Mouse (Mus musculus): ENCODE measurements around the gene Gm37240. TPM values are rescaled to one million over a fixed set of nuclear protein-coding genes. Genes with fewer than 3 reads are reported as not detected.

The Gm37240 gene
- total RNA-seq, 1 experiment from 2014 or later: 10.8 TPM

DNA sequence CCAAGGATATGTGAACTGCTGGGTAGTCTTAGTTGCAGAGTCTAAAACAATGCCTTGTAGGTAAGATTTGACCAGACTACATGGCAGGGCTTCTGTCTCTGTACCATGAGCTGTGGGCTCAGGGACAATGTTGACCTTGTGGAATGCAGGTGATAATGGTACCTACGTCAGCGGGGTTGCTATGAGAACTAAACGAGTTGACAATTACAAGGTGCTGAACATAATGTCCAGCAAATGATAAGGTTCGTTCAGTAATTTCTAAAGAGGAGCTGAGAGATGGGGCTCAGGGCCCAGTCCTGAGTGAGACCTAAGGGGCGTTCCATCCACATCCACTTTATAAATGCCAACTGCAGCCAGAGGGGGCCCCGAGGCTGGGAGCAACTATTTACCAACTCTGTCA, 495.6 kb downstream of the Gm37240 start:
- no peak for DNase-seq

DNA sequence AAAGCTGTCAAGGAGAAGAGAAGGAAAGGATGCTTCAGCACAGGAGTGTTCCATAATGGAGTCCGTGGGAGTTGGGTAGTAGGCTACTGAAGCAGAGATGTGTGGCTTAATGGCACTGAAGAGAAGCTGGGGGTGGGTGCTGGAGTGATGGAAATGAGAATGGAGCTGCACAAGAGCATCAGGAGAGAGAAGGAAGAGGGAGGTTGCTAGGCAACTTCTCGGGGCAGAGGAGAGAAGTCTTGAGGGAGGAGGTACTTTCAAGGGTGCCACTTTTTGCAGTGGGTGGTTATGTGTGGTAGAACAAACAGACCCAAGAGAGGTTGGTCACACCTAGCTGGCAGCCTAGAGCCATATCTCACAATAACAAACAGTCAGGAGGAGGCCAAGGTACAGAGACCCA, 496.2 kb downstream of the Gm37240 start:
- DNase-seq: no peak

DNA sequence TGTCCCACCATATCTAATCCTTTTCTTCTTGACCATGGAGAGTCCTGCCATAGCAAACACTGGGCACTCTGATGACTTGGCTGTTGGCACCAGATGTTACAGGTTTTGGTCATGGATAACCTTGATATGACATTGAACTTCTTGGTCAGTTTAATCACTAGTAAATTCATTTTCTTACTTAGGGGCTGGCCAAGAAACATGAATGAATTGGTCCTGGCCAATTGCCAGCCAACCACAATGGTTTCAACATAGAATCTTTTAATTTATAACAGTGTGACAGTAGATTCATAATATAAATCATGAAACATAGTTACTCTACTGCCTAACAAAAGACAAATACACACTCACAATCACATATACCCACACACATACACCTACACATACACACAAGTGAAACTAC, 501.9 kb downstream of the Gm37240 start:
- DNase-seq: peak; percentile 15

DNA sequence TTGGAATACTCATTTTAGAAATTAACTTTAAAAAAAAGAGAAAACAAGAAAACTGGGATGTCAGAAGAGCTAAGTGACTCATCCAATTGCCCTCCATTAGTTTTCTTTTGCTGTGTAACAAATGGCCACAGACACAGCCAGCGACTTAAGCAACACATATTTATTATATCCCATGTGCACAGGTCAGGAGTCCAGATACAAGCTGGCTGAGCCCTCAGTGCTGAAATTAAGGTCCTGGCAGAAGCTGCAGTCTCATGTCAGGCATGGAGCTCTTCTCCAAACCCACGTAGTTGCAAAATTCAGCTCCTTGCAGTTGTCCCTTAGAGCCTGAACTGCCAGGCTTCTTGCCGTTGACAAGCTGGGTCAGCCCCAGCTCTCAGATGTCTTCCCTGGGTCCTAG, 504.0 kb downstream of the Gm37240 start:
- no peak for DNase-seq

DNA sequence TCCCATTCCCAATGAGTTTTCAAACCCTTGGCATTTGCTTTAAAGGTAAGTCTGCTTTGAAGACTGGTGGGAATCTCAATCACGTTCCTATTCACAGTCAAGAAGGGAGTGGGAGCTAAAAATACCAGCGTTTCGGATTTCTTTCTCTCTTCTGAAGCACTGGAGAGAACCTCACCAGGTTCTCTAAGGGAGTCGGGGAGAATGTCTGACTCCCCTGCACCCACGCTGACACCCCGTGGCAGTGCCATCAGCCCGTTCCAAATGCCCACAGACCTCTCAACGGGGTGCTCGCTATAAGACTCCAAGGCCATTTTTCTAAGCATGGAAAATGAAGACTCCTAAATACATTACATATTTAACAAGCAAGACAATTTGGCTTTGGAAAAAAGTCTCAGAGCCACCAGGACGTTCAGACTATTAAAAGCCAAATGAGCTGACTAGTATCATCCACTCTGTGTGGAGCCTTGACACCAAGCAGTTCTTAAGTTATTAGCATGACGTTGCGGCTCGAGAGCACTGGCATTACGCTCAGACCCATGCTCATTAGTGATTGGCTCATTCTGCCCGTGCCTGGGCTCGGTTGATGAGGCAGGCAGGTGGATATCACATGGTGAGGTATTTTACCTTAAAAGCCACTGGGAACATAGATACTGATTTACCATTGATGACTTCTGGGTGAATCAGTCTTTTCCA, 508.5 kb downstream of the Gm37240 start:
- no peak for DNase-seq

DNA sequence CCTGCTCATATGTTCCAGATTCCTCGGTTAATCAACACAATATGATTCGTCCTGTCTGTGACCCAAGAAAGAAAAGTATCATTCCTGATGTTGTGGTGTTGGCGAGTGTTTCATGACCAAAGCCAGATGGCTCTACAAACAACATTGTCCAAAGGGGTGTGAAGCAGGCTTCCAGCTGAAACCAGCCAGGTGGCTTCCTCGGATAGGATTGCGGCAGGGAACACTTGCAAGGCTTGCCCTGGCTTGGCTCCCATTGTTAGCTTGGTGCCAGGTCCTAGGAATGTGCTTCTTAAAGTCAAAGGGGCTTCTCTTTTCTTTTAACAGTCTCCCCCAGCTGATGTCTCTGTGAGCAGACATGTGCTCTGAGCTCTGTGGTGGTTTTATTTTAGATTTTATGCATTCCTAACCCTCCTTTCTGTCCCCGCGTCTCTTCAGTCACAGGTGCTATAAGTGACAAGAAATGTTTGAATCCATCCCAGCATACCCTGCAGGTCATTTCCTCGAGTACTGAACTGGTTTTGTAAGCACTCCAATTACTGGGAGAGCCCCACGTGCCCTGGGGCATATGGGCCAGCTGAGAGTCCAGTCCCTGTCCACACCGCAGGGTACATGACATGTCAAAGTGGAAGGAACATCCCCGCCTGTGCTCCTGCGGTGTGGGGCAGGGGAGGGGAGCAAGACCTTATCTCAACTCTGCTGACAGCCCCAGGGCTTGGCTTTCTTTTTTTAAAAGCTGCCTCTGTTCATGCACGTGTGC, 509.2 kb downstream of the Gm37240 start:
- DNase-seq: no peak

DNA sequence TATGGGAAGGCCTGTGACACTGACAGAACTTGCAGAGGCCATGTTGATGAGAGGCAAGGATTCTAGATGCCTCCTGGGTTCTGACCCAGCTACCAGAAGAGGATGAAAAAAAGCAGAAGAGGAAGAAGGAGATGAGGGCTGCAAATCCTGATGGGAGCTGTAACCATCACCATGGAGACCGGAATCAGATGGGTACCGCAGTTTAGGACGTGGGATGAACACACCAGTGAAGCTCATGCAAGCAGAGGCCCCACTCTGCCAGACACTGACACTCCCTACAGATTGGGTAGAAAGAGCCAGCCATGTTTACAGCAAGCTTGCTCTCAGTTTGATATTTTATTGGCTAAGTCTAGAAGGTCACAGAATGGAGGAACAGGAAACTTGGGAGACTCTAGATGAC, 509.8 kb downstream of the Gm37240 start:
- no peak for DNase-seq

DNA sequence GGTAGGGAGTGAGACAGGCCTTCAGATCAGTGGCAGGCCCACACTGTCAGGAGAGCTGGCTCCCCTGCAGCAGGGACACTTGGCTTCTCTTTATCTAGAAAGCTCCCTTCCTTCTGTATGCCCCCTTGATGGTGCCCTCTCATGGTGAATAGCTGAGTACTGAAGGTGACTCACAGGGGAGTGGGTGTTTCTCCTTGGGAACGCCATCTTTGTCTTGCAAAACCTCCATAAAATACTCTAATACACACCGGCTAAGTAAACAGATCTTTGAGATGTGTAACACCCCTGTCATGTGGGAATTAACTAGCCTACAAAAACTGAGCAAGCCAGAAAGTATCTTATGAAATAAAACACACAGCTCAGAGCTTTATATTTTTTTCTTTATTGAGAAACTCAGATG, 510.8 kb downstream of the Gm37240 start:
- no peak for DNase-seq

DNA sequence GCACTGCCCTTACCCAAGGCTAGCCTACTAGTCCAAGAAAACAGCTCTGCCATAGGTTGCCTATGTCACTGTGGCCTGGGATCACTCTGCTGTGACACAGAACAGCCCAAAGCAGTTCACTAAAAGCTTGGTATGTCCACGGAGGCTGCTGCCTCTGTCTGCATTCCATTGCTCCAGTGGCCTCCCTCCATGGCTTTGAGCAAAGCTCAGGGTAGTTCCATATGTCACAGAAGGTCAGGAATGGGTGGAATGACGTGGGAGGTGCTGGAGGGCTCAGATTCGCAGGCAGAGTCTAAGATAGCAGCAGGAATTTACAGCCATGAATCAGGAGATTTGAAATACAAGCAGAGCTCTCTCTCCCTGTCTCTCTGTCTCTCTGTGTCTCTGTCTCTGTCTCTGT, 514.3 kb downstream of the Gm37240 start:
- no peak for DNase-seq

DNA sequence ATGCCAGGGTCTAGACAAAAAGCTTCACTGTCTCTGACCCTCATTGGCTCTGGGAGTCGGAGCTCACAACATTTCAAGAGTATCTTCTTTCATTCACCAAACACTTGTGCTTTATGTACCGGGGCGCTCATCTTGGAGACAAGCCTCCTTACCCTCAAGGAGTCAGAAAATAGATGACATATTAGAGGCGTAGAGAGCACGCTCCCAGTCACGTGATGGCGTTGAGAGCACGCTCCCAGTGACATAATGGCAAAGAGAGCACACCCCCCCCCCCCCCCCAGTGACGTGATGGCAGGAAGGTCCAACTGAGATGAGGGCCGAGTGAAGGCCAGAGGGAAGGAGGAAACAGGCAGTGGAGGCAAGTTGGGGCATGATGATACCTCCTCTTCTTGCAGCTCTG, 517.5 kb downstream of the Gm37240 start:
- DNase-seq: no peak

DNA sequence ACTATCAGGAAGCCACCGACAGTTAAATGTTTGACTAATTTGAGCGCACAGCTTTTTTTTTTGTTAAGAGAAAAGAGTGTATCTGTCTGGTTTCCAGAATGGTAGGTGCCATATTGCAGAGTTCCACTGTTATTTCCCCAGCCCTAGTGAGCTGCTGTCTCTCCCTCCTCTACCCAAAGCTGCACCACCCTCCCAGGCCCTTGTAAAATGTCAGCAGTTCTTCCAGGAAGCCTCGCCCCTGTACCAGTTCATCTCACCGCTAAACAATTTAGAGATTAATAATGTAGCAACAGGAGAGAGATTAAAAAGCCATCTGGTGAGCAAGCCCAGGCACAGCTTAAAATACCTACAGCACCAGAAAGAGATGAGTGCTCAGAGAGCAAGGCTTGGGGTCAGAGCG, 518.2 kb downstream of the Gm37240 start:
- DNase-seq: no peak

DNA sequence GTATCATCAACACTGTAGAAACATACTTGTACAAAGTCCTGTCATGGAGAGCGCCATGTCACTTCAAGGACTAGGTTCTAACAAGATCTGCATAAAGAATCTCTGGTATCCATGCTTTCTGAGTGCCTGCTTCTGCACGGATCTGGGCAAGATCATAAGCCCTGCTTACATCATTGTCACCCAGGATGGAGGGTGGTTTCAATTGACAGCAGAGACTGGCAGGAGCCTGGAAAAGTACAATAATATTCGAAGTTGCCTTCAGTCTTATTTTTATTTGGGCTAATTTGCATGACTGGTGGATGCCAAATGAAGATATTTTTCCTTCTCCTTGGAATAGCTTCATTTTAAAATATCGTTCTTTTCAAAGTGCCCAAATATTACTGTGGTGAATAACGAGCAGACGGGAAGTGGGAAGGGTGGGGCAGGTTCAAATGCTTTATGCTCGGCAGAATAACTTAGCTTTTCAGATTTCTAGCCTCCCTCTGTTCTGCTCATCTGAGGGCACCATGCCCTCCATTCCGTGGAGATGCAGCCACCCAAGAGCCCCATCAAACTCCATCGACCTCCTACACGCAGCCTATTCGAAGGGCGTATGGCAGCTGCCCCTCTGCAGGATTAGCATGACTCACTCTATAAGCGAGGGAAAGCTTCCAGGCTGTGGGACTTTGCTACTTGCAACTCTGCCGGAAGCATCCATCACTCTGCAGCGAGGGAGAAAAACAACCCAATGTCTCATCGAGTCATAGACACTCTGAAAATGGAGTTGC, 518.8 kb downstream of the Gm37240 start:
- DNase-seq: no peak

DNA sequence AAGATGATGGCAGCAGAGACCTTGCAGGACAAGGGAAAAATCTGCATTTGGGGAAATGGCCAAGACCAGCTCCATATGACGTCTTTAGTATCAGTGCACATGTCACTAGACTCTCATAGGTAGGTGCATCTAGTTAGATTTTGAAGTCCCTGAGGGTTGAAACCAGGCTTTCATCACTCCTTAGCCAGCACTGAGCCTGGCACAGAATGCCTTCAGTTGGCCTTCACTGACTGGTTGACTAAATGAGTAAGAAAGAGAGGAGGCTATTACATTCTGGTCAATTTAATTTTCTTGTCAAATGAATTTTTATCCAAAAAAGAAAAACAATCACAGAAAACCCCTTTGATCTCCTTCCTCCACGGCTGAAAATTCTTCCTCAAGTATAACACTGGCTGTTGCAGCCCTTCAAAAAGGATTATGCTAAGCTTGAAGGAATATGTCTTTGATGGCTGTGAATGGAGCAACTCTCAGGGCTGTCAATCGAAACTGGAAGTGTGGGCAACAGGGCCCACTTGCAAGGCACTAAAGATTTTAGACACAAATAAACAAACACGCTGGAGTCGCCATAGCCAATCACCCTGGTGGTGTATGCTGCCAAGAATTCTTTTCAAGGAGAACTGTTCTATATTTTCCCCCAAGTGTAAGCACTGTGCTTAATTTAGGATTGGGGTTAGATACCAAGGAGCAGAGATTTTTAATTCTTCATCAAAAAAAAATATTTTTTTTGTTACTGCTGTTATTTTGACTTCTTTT, 522.6 kb downstream of the Gm37240 start:
- DNase-seq: no peak

DNA sequence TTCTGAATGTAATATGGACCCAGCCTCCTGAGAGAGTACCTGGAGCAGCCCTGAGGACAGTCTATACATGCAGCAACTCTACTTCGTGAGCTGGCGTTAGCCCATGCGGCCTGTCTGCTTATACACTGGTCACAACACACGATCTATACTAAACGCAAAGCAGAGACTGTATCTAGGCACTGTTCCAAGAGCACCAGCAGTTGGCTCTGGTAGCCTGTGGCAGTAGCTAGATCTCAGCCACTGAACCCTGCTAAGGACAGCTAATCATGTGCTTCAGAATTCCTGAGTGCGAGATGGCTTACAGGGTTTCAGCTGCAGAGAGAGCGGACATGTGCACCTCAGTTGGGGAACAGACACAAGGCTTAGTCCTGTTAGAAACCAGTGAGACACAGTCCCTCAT, 524.4 kb downstream of the Gm37240 start:
- no peak for DNase-seq

DNA sequence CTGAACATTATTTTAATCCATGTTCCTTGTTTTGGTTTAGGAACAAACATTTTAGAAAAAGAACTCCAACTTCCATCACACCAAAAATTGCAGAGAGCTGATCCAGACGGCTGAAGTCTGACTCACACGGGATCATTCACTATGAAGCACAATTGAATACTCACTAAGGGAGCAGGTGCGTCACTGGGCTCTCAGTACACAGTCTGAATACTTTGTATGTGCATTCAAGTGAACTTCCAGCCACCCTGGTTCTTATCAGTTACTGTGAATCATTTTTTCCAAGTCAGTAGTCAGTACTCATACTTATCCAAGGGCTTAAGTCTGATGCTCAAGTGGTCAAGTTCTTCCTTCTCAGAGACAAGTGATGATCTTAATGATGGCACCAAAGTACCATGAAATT, 530.9 kb downstream of the Gm37240 start:
- no peak for DNase-seq

DNA sequence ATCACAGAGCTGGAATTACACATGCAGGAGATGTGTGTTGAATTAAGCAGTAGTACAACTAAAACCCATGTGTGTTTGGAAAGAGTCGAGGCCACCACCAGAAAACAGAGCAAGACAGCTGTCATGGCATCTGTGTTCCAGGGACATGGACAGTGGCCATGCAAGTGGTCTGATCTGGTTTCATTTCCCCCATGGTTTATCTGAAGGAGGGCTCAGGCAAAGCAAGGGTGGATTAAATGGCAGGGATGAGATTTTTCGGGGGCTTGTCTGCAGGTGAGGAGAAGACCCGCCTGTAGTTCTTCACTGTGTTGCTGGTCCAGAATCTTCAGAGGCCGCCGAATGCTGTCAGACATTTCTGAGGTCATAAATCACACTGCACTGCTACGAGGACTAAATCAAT, 539.3 kb downstream of the Gm37240 start:
- DNase-seq: no peak

DNA sequence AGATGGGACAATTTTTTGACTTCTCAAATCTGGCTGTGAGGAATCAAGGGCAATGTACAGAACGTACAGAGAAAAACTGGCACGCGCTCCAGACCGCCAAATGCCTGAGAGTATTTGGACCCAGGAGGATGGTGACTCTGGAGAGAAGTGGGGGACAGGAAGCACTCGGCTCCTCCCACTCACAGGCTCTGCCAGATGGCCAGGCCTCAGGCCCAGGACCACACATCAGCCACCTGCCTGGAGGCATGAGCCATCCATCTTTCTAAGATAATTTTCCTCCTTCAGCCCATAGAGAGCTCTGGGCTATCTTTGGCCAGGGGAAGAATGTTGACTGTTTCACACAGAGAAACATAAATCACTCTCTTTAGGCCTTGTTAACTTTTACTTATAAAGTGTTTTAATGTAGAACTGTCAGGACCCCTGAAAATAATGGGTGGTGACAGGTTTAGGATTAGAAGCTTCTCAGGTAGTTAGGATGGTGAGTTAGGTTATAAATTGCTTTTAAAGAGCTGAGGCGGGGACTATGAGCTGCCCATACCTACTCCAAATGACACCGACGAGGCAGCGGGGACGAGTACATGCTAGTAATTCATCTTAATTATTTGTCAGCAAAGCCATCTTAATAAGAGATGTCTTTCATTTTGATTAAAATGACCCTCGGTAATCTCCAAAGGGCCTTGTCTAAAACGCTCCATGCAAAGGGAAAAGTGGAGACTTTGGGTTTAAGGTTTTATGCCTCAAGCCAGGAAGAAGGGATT, 546.0 kb downstream of the Gm37240 start:
- no peak for DNase-seq

DNA sequence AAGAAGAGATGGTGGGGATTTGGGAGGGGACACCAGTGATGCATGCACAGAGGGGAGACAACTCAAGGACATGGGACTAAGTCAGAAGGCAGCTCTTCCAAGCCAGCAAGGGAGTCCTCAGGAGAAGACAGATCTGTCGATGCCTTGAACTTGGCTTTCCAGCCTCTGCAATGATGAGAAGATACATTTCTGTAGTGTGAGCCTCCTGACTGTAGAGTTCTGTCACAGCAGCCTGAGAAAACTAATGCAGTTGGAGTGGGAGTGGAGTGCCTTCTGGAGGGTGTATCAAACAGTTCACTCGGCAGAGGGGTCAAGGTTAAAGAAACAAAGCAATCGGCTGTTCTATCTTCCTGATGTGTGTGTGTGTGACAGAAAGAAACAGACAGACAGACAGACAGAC, 546.8 kb downstream of the Gm37240 start:
- DNase-seq: no peak

DNA sequence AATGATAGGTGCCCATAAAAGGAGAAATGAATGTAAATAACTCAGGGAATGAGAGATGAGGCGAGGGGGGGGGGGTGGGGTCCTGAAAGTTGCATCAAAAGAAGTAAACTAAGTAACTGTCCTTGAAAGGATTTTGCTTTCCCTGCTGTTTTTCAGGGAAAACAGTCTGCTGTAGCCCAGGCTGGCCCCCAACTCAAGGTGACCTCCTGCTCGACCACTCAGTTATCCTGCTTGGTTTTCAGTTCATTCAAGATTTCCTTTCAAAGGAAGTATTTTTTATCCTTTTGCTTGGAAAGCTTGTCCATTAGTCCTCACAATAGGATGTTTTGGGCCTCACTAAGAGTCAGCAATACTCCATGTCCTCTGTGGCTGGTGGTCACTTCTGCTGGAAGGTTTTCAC, 547.4 kb downstream of the Gm37240 start:
- DNase-seq: no peak

DNA sequence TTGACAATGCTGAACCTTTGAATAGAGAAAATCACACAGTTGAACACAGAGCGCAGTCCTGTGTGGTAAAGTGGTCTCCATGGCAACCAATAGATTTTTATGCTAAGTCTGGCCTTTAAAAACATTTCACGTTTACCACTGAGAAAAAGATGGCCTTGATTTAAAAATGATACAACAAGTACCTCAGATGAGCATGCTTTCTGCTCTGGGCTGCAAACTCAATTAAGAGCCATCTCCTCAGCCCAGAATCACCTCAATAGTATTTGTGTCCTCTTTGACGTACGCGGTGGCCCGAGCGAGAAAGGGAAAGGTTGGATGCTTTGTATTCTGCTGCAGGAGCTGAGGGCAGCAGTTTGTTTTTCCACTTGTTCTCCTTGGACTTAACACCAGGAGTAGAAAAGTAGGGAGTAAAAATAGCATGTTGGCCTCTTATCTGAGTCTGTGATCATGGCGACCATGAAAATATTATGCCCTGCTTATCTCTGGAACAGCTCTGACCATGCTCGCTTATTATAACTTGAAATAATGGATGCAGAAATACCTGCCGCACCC, 548.0 kb downstream of the Gm37240 start:
- no peak for DNase-seq

DNA sequence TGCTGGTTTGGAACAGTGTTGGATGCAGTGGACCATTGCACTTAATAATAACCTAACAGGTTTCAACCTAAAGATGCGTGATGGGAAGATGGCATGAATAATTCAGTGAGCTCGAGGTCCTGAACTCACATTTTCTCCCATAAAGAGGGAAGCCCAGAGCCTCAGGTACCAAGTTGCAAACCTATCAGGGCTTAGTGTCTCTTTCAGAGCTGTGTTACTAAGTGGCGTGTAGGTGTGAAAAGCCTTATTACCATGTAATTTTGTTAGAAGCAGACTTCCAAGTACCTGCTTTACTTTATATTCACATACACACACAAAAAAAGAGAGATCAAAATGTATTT, 548.6 kb downstream of the Gm37240 start:
- DNase-seq: no peak

All from adrenal gland, postnatal 25 days (tissue).